Comparison of ENCODE assay signal across 8 mouse cellular contexts in genomic region chr10:71058616-71059247, GRCm38 (mm10).
DNase-seq lines count a peak whose midpoint lies in the region; ATAC-seq lines count a peak whose summit lies in the region.

No protein-coding gene starts in this region.

- H3K9me3 ChIP-seq in heart, embryonic 12.5 days (replicated peaks) = no peaks in the 10 kb centered on the region
- no peaks in the 10 kb centered on the region for H3K9me3 ChIP-seq in forebrain, embryonic 14.5 days (replicated peaks; ENCODE audit: control insufficient read depth, low read length)

- H3K4me2 ChIP-seq in heart, embryonic 12.5 days = peak overlapping the region; percentile 41
- H3K4me2 ChIP-seq in forebrain, embryonic 14.5 days (ENCODE audit: low read length) = no peak overlapping the region

- peaks cover 38% of the 10 kb centered on the region for H3K4me1 ChIP-seq in heart, embryonic 12.5 days (replicated peaks)
- peaks cover 4% of the 10 kb centered on the region; the same call in 1 of the 2 replicates for H3K4me1 ChIP-seq in forebrain, embryonic 14.5 days (ENCODE audit: control insufficient read depth, insufficient read depth, low read length)

- peak; percentile 38 to 56 for DNase-seq in cerebellum, postnatal 14 days
- DNase-seq in cerebellum, adult 9-10 months = no peak
- peak; percentile 37 for DNase-seq in embryo, embryonic 10 days (ENCODE audit: low spot score)
- DNase-seq in kidney, postnatal 14 days = peak; percentile 83
- peak; percentile 45 for DNase-seq in ovary, postnatal 14 days (ENCODE audit: low spot score)
- DNase-seq in forebrain, embryonic 14.5 days (ENCODE audit: low spot score) = no peak
- no peak for DNase-seq in spleen, postnatal 4 days (ENCODE audit: low spot score in 2 of 2)

- H3K4me3 ChIP-seq in heart, embryonic 12.5 days = no peak overlapping the region
- H3K4me3 ChIP-seq in forebrain, embryonic 14.5 days (ENCODE audit: low read depth, low read length) = no peak overlapping the region

- H3K9ac ChIP-seq in heart, embryonic 12.5 days = peak overlapping the region; percentile 48
- no peak overlapping the region for H3K9ac ChIP-seq in forebrain, embryonic 14.5 days (ENCODE audit: low read length)

- WGBS in heart, embryonic 12.5 days = 25% methylated on average over 14 of the region's 14 CpGs
- 51% methylated on average over 14 of the region's 14 CpGs for WGBS in forebrain, embryonic 14.5 days

- peak overlapping the region; percentile 71 for H3K27ac ChIP-seq in heart, embryonic 12.5 days (ENCODE audit: poor library complexity, severe bottlenecking)
- H3K27ac ChIP-seq in forebrain, embryonic 14.5 days (ENCODE audit: low read depth, low read length) = no peak overlapping the region

- no peaks in the 10 kb centered on the region for H3K27me3 ChIP-seq in heart, embryonic 12.5 days (replicated peaks)
- no peaks in the 10 kb centered on the region for H3K27me3 ChIP-seq in forebrain, embryonic 14.5 days (replicated peaks; ENCODE audit: control insufficient read depth, insufficient read depth, low read length)

- H3K36me3 ChIP-seq in heart, embryonic 12.5 days = no peaks in the 10 kb centered on the region
- H3K36me3 ChIP-seq in forebrain, embryonic 14.5 days (ENCODE audit: control insufficient read depth, insufficient read depth, low read length) = no peaks in the 10 kb centered on the region

- ATAC-seq in heart, embryonic 12.5 days (ENCODE audit: insufficient number of reproducible peaks, low FRiP score) = no peak
- ATAC-seq in forebrain, embryonic 14.5 days = no peak

Comparison
In these comparisons a context has a peak if more than half of its experiments do, and no peak if none do; other contexts are left out.
1. DNase-seq: peak in cerebellum, postnatal 14 days (2 of 2), embryo, embryonic 10 days (single experiment), kidney, postnatal 14 days (single experiment) and ovary, postnatal 14 days (single experiment); none in cerebellum, adult 9-10 months (single experiment), forebrain, embryonic 14.5 days (single experiment) and spleen, postnatal 4 days (0 of 2).